Mouse (Mus musculus) olfactory bulb, adult 2 months (tissue): ENCODE data around the gene Eps8l2. TPM values are rescaled to one million over a fixed set of nuclear protein-coding genes. Genes with fewer than 3 reads are reported as not detected.
"Not testable (repeated sequence)": the region's sequence is repeated elsewhere in the genome, so short reads cannot be mapped to it uniquely, and the experiment has no call there.

Experiments
- H3K27ac ChIP-seq: fragments of 200-500 bp; 2 replicates; pipeline ENCODE4 v1.5.1; 2012; ENCODE audit warnings: low read depth, low read length; ENCODE audit not compliant: insufficient read depth
- H3K4me1 ChIP-seq: fragments of 200-500 bp; 2 replicates; pipeline ENCODE4 v1.6.1; 2012; ENCODE audit warnings: low read length; ENCODE audit not compliant: control insufficient read depth, insufficient read depth
- H3K4me3 ChIP-seq: fragments of 200-500 bp; 2 replicates; pipeline ENCODE4 v1.5.1; 2012; ENCODE audit warnings: mild to moderate bottlenecking, low read depth, low read length, moderate library complexity; ENCODE audit not compliant: insufficient read depth
- CTCF ChIP-seq: fragments of 200-500 bp; IDR thresholded peaks from 2 replicates; pipeline ENCODE4 v1.5.1; 2012; ENCODE audit warnings: low read depth, mild to moderate bottlenecking, low read length, moderate library complexity; ENCODE audit not compliant: insufficient read depth
- POLR2A ChIP-seq: fragments of 200-500 bp; IDR thresholded peaks from 2 replicates; pipeline ENCODE4 v1.6.1; 2012; ENCODE audit warnings: mild to moderate bottlenecking, low read depth, low read length, moderate library complexity; ENCODE audit not compliant: insufficient read depth
- WGBS: fragments of 180-500 bp; shearing (Covaris S2); methylation state at CpG from one replicate; pipeline ENCODE4 v1.1.7; 2018; 5-methylcytosine and 5-hydroxymethylcytosine counted together
- polyA plus RNA-seq: library from polyadenylated mRNA; stranded (reverse); fragments of >200 nt; gene quantifications from 2 replicates; pipeline ENCODE4 v1.2.4, GENCODE M21; 2012; ENCODE audit warnings: low replicate concordance; ENCODE audit not compliant: missing spikeins, insufficient read depth, insufficient read length

Eps8l2 gene
- polyA plus RNA-seq, 1 experiment, result not detected

GRCm38 (mm10) chr7:141391625-141392551 lies 53.2 kb downstream of the Eps8l2 start, which contains the start of gene Taldo1:
Gene Taldo1 (plus strand): TSS chr7:141392199.
- WGBS, result under 1% methylated on average over 57 of the region's 57 CpGs
- TF ChIP-seq POLR2A, result peak; percentile 87
- TF ChIP-seq CTCF, result no peak
- H3K27ac ChIP-seq, result peak within 1 kb of the TSS; percentile 58
- peak within 1 kb of the TSS; percentile 72 for H3K4me3 ChIP-seq
- peaks cover 3% of the 10 kb centered on the region; the same call in 1 of the 2 replicates for H3K4me1 ChIP-seq

GRCm38 (mm10) chr7:141392552-141393222 lies 54.0 kb downstream of the Eps8l2 start:
- Histone ChIP-seq H3K27ac (no peak overlapping the region; the same call in 1 of the 2 replicates), H3K4me1 (peaks cover 3% of the 10 kb centered on the region; the same call in 1 of the 2 replicates), H3K4me3 (peak overlapping the region; percentile 72)
- WGBS, result 8% methylated on average over 9 of the region's 9 CpGs
- TF ChIP-seq CTCF, result no peak
- no peak for TF ChIP-seq POLR2A

- TF ChIP-seq CTCF, result no peak
- TF ChIP-seq POLR2A, result no peak
- Histone ChIP-seq H3K27ac (no peak overlapping the region), H3K4me1 (peaks cover 3% of the 10 kb centered on the region; the same call in 1 of the 2 replicates), H3K4me3 (no peak overlapping the region)
- WGBS, result 90% methylated on average over 7 of the region's 7 CpGs
Measured at GRCm38 (mm10) chr7:141394158-141394557, 55.5 kb downstream of the Eps8l2 start.

GRCm38 (mm10) chr7:141394771-141395170 lies 56.1 kb downstream of the Eps8l2 start:
- no peak overlapping the region for H3K4me3 ChIP-seq
- peaks cover 3% of the 10 kb centered on the region; the same call in 1 of the 2 replicates for H3K4me1 ChIP-seq
- TF ChIP-seq CTCF (peak; percentile 73), POLR2A (no peak)
- no peak overlapping the region for H3K27ac ChIP-seq
- 16% methylated on average over 6 of the region's 6 CpGs for WGBS

- TF ChIP-seq CTCF, result no peak
- TF ChIP-seq POLR2A, result no peak
- no peak overlapping the region for H3K27ac ChIP-seq
- 79% methylated on average over 1 of the region's 1 CpGs for WGBS
- peaks cover 3% of the 10 kb centered on the region; the same call in 1 of the 2 replicates for H3K4me1 ChIP-seq
- H3K4me3 ChIP-seq, result no peak overlapping the region
Measured at GRCm38 (mm10) chr7:141395348-141395747, 56.7 kb downstream of the Eps8l2 start.

GRCm38 (mm10) chr7:141403305-141403704 lies 64.6 kb downstream of the Eps8l2 start:
- no peak overlapping the region for H3K27ac ChIP-seq
- TF ChIP-seq POLR2A (no peak), CTCF (0 out of 2 replicates have a peak, but pooled peaks have one; percentile 23)
- H3K4me1 ChIP-seq, result no peaks in the 10 kb centered on the region
- H3K4me3 ChIP-seq, result no peak overlapping the region
- WGBS, result 34% methylated on average over 5 of the region's 5 CpGs

- 71% methylated on average over 4 of the region's 4 CpGs for WGBS
- no peak overlapping the region for H3K27ac ChIP-seq
- H3K4me3 ChIP-seq, result no peak overlapping the region
- TF ChIP-seq CTCF (no peak), POLR2A (no peak)
- peaks cover 8% of the 10 kb centered on the region for H3K4me1 ChIP-seq
Measured at GRCm38 (mm10) chr7:141405466-141405865, 66.8 kb downstream of the Eps8l2 start.

GRCm38 (mm10) chr7:141407670-141408069 lies 69.0 kb downstream of the Eps8l2 start:
- H3K27ac ChIP-seq, H3K4me3 ChIP-seq: not testable (repeated sequence)
- 96% methylated on average over 7 of the region's 7 CpGs for WGBS
- H3K4me1 ChIP-seq, result peaks cover 15% of the 10 kb centered on the region

- 9% methylated on average over 11 of the region's 11 CpGs for WGBS
- Histone ChIP-seq H3K4me1 (peaks cover 19% of the 10 kb centered on the region), H3K4me3 (no peak overlapping the region), H3K27ac (no peak overlapping the region)
- TF ChIP-seq CTCF, result peak; percentile 73; the same call in 1 of the 2 replicates
- no peak for TF ChIP-seq POLR2A
Measured at GRCm38 (mm10) chr7:141408833-141409232, 70.2 kb downstream of the Eps8l2 start.
